Mouse (Mus musculus): ENCODE results near the gene Chit1. TPM values are rescaled to one million over a fixed set of nuclear protein-coding genes. Genes with fewer than 3 reads are reported as not detected.

Chit1 gene
- total RNA-seq, 1 experiment from 2014 or later = not detected

- no peak for DNase-seq
Observed at GRCm38 (mm10) chr1:134188989-134189729, 78.1 kb downstream of the Chit1 start.

DNA sequence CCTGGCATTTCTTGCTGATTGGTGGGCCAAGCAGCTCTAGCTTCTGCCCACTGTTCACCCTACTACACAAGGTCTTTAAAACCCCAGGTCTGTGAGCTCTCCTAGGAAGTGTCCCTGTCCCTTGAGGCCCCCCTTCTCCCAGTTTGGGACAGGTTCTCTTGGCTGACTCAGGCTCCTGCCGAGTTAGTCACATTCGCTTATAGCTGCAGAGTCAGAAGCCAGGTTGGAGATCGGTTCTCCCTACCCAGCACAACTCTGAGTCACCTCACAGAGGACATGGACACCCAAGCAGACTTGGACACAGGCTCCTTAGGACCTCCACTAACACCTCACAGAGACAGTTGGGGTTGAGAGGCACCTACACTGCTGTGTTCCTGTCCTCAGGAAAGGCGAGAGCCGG is 80.2 kb downstream of the Chit1 start:
- no peak for DNase-seq

DNA sequence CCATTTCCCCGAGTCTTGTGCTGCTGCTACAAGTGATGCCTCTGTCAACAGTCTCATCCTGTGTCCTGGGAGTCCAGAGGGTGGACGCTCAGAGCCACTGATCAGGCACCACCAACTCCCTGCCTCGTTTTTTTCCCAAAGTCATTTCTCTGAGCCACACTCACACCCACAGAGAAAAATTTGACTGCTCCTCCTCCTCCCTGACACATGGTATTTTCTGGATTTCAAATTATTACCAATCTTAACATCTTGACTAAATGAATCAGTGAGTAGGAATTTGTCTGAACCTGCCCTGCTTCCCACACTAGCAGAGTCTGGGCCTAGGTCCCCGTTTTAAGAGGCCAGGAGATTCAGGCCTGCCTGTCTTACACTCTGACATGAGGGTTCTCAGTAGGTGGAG is 81.0 kb downstream of the Chit1 start:
- DNase-seq = no peak

- no peak for DNase-seq
Observed at GRCm38 (mm10) chr1:134193126-134193525, 82.1 kb downstream of the Chit1 start, which contains the start of gene Mybph. Mybph (plus strand) TSS chr1:134193448.

DNA sequence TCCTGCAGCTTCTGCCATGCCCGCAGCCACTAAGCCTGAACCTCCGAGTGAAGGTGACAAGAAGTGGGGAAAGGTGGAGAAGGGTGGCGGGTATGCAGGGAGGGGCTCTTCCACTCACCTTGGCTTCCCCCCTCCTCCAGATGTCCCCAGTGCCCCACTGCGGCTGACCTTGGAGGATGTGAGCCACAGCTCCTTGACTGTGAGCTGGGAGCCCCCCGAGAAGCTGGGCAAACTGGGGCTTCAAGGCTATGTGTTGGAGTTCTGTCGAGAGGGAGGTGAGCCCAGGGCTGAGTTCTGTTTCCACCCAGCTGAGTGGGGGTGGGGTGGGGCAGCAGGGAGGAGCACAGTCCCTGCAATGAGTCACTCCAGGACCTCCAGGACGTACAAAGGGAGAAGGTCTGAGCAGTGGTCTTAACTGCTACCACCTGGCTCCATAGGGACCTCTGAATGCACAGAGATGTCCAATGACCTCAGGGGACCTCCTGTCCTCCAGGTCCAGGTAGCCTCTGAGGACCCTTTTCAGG is 82.7 kb downstream of the Chit1 start:
- DNase-seq = no peak

DNA sequence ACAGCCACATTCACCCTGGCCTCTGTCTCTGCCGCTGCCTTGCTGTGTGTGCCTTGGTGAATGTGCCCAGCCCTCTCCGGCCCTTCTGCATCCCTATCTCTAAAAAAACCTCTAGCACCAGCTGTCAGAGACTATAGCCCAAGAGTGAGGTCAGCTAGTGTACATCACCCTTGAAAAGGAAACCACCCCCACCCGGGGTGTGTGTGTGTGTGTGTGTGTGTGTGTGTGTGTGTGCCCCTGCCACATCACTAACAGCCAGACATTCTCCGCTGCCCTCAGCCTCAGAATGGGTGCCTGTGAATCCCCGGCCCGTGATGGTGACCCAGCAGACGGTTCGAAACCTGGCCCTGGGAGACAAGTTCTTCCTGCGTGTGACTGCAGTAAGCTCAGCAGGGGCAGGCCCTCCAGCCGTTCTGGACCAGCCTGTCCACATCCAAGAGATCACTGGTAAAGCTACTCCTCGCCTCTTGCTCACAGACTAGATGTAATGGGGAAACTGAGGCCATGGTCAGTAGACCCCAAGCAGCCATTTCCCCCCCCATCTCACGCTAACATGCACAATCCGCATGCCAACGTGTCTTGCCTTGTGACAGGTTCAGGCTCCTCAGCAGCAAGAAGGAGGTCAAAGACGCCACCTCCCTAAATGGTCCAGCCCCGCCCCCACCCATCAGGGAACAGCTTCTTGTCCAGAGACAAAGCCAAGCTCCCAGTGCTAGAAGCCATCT is 83.4 kb downstream of the Chit1 start:
- no peak for DNase-seq

- DNase-seq = no peak
Observed at GRCm38 (mm10) chr1:134195117-134195516, 84.1 kb downstream of the Chit1 start.

GRCm38 (mm10) chr1:134195571-134195970 is 84.5 kb downstream of the Chit1 start:
- DNase-seq = no peak

GRCm38 (mm10) chr1:134195979-134196378 is 84.9 kb downstream of the Chit1 start:
- peak; percentile 66 for DNase-seq

DNA sequence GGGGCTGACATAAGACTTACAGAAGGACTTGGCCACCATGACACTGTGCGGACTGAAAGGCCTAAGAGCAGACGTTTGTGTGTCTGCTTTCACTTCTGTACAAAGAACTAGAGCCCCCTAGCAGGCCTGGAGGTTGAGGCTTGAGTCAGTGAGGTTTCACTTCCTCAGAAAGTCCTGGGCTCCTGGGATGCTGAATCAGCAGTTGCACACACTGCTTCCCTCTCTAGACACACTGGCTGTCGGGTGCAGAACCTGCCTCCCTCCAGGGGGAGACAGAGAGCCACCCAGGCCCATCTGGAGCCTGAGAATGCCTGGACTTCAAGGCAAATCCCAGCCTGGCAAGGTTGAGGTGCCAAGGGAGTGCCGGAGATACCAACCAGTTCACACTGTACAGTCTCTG is 85.3 kb downstream of the Chit1 start:
- DNase-seq = peak; percentile 93

- DNase-seq = no peak
Observed at GRCm38 (mm10) chr1:134197325-134197982, 86.4 kb downstream of the Chit1 start.

DNA sequence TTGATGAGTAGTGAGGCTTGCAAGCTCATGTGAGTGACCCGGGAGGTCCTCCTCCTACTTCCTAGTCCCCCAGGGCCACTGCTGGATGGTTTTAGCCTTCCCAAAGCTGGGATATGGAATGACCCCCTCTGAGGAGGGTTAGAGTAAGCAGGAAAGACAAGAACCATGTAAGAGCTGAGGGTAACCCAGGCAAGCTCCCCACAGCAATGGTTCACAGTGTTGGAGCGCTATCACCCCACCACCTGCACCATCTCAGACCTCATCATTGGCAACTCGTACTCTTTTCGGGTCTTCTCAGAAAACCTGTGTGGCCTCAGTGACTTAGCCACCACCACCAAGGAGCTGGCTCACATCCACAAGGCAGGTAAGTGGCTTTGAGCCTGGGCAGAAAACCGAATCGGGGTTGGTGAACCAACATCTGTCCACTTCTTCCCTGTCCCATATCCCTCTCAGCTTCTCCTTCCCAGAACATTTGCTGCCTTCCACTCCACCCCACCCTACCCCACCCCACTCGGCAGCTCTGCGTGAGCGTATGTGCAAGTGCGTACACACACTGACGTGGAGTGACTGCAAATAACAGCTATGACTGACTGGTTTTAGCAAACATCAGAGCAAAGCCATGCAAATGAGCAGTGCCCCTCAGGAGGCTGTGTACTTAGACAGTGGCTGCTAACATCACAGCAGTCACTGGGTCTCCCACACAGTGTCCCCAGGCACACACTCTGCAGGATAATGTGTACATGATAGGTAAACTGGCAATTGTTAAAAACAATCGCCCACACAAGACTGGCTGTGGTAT is 87.4 kb downstream of the Chit1 start:
- no peak for DNase-seq

DNA sequence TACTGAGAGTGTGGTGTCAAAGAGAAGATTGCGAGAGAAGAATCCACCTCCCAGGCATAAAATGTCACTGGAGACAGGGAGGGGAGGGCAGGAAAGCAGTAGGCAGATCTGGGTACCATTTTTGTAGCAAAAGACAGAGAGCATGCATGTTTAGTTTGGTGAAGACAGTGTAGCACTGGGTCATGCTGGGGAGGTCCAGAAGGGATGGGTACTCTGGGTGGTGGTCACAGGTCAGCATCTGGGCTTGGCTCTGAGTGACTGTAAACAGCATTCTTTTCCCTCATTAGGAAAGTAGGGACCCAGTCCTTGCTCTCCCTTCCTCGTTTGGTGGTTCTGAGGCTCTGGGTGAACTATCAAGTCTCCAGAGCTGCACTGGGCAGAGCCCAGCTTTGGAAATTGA is 89.4 kb downstream of the Chit1 start:
- no peak for DNase-seq

Other genes starting within 250 kb of the Chit1 start
- gene Optc, start 203.2 kb upstream of the Chit1 start, total RNA-seq (2021) = 1.2 and 2.1 TPM in 2 replicates
- 100 and 111 TPM in 2 replicates for gene Prelp, start 189.8 kb upstream of the Chit1 start, total RNA-seq (2021)
- gene Fmod, start 74.0 kb upstream of the Chit1 start, total RNA-seq (2021) = 13.9 and 15.3 TPM in 2 replicates
- gene Btg2, start 32.1 kb upstream of the Chit1 start, total RNA-seq (2021) = 36.7 and 58.2 TPM in 2 replicates
- gene Chil1, start 70.9 kb downstream of the Chit1 start, total RNA-seq (2021) = 1.1 and 1.2 TPM in 2 replicates
- gene Mybph, start 82.2 kb downstream of the Chit1 start, total RNA-seq (2021) = not detected in 2 replicates
- gene Adora1, start 124.2 kb downstream of the Chit1 start, total RNA-seq (2021) = 78.9 and 91.9 TPM in 2 replicates
- not detected in 2 replicates for gene Myog, start 178.7 kb downstream of the Chit1 start, total RNA-seq (2021)
- 0.67 and 1.6 TPM in 2 replicates for gene Ppfia4, start 221.7 kb downstream of the Chit1 start, total RNA-seq (2021)